Mouse (Mus musculus): Measurements from ENCODE around the gene Stra6. TPM values are rescaled to one million over a fixed set of nuclear protein-coding genes. Genes with fewer than 3 reads are reported as not detected.

The Stra6 gene
- total and polyA plus RNA-seq, 2 experiments = not detected

DNA sequence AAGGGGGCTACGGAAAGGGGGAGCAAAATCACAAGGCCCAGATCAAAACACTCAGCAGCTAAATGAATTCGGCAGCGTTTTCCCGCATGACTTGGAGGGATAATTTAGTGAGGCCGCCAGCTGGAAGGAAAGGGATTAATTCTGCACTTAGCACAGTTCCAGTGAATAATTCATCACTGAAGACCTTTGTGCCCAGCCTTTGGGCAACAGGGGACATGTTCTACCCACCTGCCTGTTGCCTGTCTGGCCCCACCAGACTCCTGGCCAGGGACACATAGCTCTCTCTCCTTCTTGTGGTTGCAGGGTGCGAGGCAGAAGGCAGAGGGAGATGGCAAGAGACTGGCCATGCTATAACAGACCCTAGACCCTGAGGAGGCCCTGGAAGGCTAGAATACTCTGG, 1.9 kb downstream of the Stra6 start:
- H3K27ac ChIP-seq (replicated peaks; ENCODE audit: insufficient read depth, low read depth, low read length) = no peak overlapping the region
- no peak overlapping the region for H3K4me3 ChIP-seq (ENCODE audit: insufficient read depth, low read depth, low read length)
- no peaks in the 10 kb centered on the region for H3K79me2 ChIP-seq (ENCODE audit: control insufficient read depth, insufficient read depth, low read length)
- no peaks in the 10 kb centered on the region for H3K4me1 ChIP-seq (ENCODE audit: control insufficient read depth, insufficient read depth, low read length)
- H3K9ac ChIP-seq (ENCODE audit: low read depth, low read length) = no peak overlapping the region
- WGBS = 72% methylated on average over 6 of the region's 6 CpGs
- peaks cover 3% of the 10 kb centered on the region; the same call in 1 of the 2 replicates for H3K27me3 ChIP-seq (ENCODE audit: control insufficient read depth, insufficient read depth, low read length)
- no peaks in the 10 kb centered on the region for H3K36me3 ChIP-seq (ENCODE audit: control insufficient read depth, insufficient read depth, low read length)
- no peak for DNase-seq (ENCODE audit: extremely low read depth, low read depth, low spot score)
- no peak for TF ChIP-seq CTCF (IDR thresholded peaks at IDR 0.05; ENCODE audit: low read depth, low read length)
- no peak for TF ChIP-seq POLR2A (IDR thresholded peaks at IDR 0.05; ENCODE audit: extremely low read depth, insufficient read depth, low read length)

GRCm38 (mm10) chr9:58065977-58066730, 2.6 kb downstream of the Stra6 start:
- TF ChIP-seq CTCF (IDR thresholded peaks at IDR 0.05; ENCODE audit: low read depth, low read length) (no peak), POLR2A (IDR thresholded peaks at IDR 0.05; ENCODE audit: extremely low read depth, insufficient read depth, low read length) (no peak)
- DNase-seq (ENCODE audit: extremely low read depth, low read depth, low spot score) = no peak
- no peaks in the 10 kb centered on the region for H3K4me1 ChIP-seq (ENCODE audit: control insufficient read depth, insufficient read depth, low read length)
- no peaks in the 10 kb centered on the region for H3K36me3 ChIP-seq (ENCODE audit: control insufficient read depth, insufficient read depth, low read length)
- H3K79me2 ChIP-seq (ENCODE audit: control insufficient read depth, insufficient read depth, low read length) = no peaks in the 10 kb centered on the region
- no peak overlapping the region for H3K4me3 ChIP-seq (ENCODE audit: insufficient read depth, low read depth, low read length)
- H3K9ac ChIP-seq (ENCODE audit: low read depth, low read length) = no peak overlapping the region
- peaks cover 3% of the 10 kb centered on the region; the same call in 1 of the 2 replicates for H3K27me3 ChIP-seq (ENCODE audit: control insufficient read depth, insufficient read depth, low read length)
- WGBS = 87% methylated on average over 6 of the region's 6 CpGs
- H3K27ac ChIP-seq (replicated peaks; ENCODE audit: insufficient read depth, low read depth, low read length) = no peak overlapping the region

GRCm38 (mm10) chr9:58066731-58067095, 3.1 kb downstream of the Stra6 start:
- no peak overlapping the region for H3K9ac ChIP-seq (ENCODE audit: low read depth, low read length)
- no peaks in the 10 kb centered on the region for H3K79me2 ChIP-seq (ENCODE audit: control insufficient read depth, insufficient read depth, low read length)
- H3K4me3 ChIP-seq (ENCODE audit: insufficient read depth, low read depth, low read length) = no peak overlapping the region
- WGBS = 78% methylated on average over 6 of the region's 6 CpGs
- no peak for DNase-seq (ENCODE audit: extremely low read depth, low read depth, low spot score)
- no peaks in the 10 kb centered on the region for H3K27me3 ChIP-seq (ENCODE audit: control insufficient read depth, insufficient read depth, low read length)
- H3K27ac ChIP-seq (replicated peaks; ENCODE audit: insufficient read depth, low read depth, low read length) = no peak overlapping the region
- H3K36me3 ChIP-seq (ENCODE audit: control insufficient read depth, insufficient read depth, low read length) = no peaks in the 10 kb centered on the region
- TF ChIP-seq CTCF (IDR thresholded peaks at IDR 0.05; ENCODE audit: low read depth, low read length) = no peak
- no peak for TF ChIP-seq POLR2A (IDR thresholded peaks at IDR 0.05; ENCODE audit: extremely low read depth, insufficient read depth, low read length)
- no peaks in the 10 kb centered on the region for H3K4me1 ChIP-seq (ENCODE audit: control insufficient read depth, insufficient read depth, low read length)

GRCm38 (mm10) chr9:58067546-58067945, 4.0 kb downstream of the Stra6 start:
- Histone ChIP-seq H3K27ac (replicated peaks; ENCODE audit: insufficient read depth, low read depth, low read length) (no peak overlapping the region), H3K27me3 (ENCODE audit: control insufficient read depth, insufficient read depth, low read length) (no peaks in the 10 kb centered on the region), H3K4me3 (ENCODE audit: insufficient read depth, low read depth, low read length) (no peak overlapping the region), H3K36me3 (ENCODE audit: control insufficient read depth, insufficient read depth, low read length) (no peaks in the 10 kb centered on the region), H3K79me2 (ENCODE audit: control insufficient read depth, insufficient read depth, low read length) (no peaks in the 10 kb centered on the region), H3K9ac (ENCODE audit: low read depth, low read length) (no peak overlapping the region), H3K4me1 (ENCODE audit: control insufficient read depth, insufficient read depth, low read length) (no peaks in the 10 kb centered on the region)
- TF ChIP-seq POLR2A (IDR thresholded peaks at IDR 0.05; ENCODE audit: extremely low read depth, insufficient read depth, low read length) (no peak), CTCF (IDR thresholded peaks at IDR 0.05; ENCODE audit: low read depth, low read length) (no peak)
- WGBS = 90% methylated on average over 3 of the region's 3 CpGs
- DNase-seq (ENCODE audit: extremely low read depth, low read depth, low spot score) = no peak

GRCm38 (mm10) chr9:58074561-58074960, 11.0 kb downstream of the Stra6 start:
- WGBS = 57% methylated on average over 3 of the region's 3 CpGs
- no peak for DNase-seq (ENCODE audit: extremely low read depth, low read depth, low spot score)
- no peak for TF ChIP-seq POLR2A (IDR thresholded peaks at IDR 0.05; ENCODE audit: extremely low read depth, insufficient read depth, low read length)
- no peak for TF ChIP-seq CTCF (IDR thresholded peaks at IDR 0.05; ENCODE audit: low read depth, low read length)
- Histone ChIP-seq H3K36me3 (ENCODE audit: control insufficient read depth, insufficient read depth, low read length) (no peaks in the 10 kb centered on the region), H3K79me2 (ENCODE audit: control insufficient read depth, insufficient read depth, low read length) (no peaks in the 10 kb centered on the region), H3K27me3 (ENCODE audit: control insufficient read depth, insufficient read depth, low read length) (no peaks in the 10 kb centered on the region), H3K9ac (ENCODE audit: low read depth, low read length) (no peak overlapping the region), H3K27ac (replicated peaks; ENCODE audit: insufficient read depth, low read depth, low read length) (no peak overlapping the region), H3K4me3 (ENCODE audit: insufficient read depth, low read depth, low read length) (no peak overlapping the region), H3K4me1 (ENCODE audit: control insufficient read depth, insufficient read depth, low read length) (no peaks in the 10 kb centered on the region)

DNA sequence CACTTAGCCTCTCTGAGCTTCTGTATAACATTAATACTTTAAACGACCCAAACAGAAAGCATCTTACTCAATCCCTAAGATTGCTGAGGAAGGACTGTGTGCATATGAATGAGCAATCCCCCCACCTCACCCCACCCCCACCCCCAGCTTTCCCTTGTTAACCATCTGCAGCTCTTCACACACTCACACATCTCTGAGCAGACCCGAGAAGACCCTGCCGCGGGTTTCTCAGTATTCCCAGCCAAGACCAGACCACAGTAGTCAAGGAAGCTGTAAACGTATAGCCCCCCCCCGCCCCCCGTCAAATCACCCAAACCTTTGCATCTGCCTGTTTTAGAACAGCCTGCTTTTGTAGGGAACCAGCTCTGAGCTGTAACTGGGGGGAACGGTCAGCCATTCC, 21.0 kb downstream of the Stra6 start:
- Histone ChIP-seq H3K79me2 (ENCODE audit: control insufficient read depth, insufficient read depth, low read length) (no peaks in the 10 kb centered on the region), H3K27ac (replicated peaks; ENCODE audit: insufficient read depth, low read depth, low read length) (no peak overlapping the region), H3K4me1 (ENCODE audit: control insufficient read depth, insufficient read depth, low read length) (peaks cover 6% of the 10 kb centered on the region), H3K4me3 (ENCODE audit: insufficient read depth, low read depth, low read length) (no peak overlapping the region), H3K36me3 (ENCODE audit: control insufficient read depth, insufficient read depth, low read length) (no peaks in the 10 kb centered on the region), H3K9ac (ENCODE audit: low read depth, low read length) (no peak overlapping the region), H3K27me3 (ENCODE audit: control insufficient read depth, insufficient read depth, low read length) (no peaks in the 10 kb centered on the region)
- WGBS = 34% methylated on average over 8 of the region's 8 CpGs
- no peak for DNase-seq (ENCODE audit: extremely low read depth, low read depth, low spot score)
- TF ChIP-seq CTCF (IDR thresholded peaks at IDR 0.05; ENCODE audit: low read depth, low read length) (no peak), POLR2A (IDR thresholded peaks at IDR 0.05; ENCODE audit: extremely low read depth, insufficient read depth, low read length) (no peak)

Measured in liver, adult 2 months (tissue).